Mouse (Mus musculus) limb, embryonic 13.5 days (tissue): ENCODE results near the gene Lsm4. TPM values are rescaled to one million over a fixed set of nuclear protein-coding genes. Genes with fewer than 3 reads are reported as not detected.

ENCODE experiments used
- ATAC-seq: fragments of 200-750 bp; cut with Nextera tagmentation; 2 replicates; pipeline ENCODE4 v1.8.0; 2017; ENCODE audit warnings: low read depth, moderate number of reproducible peaks, moderate TSS enrichment; ENCODE audit not compliant: low FRiP score
- H3K27ac ChIP-seq: fragments of 300-500 bp; sonication (generic); 2 replicates; pipeline ENCODE4 v1.5.1; 2015; ENCODE audit warnings: inconsistent platforms, mild to moderate bottlenecking, moderate library complexity
- H3K27me3 ChIP-seq: fragments of 300-500 bp; sonication (generic); 2 replicates; pipeline ENCODE4 v1.6.1; 2015; ENCODE audit warnings: mild to moderate bottlenecking, inconsistent platforms
- H3K36me3 ChIP-seq: fragments of 300-500 bp; sonication (generic); 2 replicates; pipeline ENCODE4 v1.6.1; 2015; ENCODE audit warnings: inconsistent platforms, mild to moderate bottlenecking, moderate library complexity
- H3K4me1 ChIP-seq: fragments of 300-500 bp; sonication (generic); 2 replicates; pipeline ENCODE4 v1.6.1; 2015; ENCODE audit warnings: inconsistent platforms
- H3K4me2 ChIP-seq: fragments of 300-500 bp; sonication (generic); replicated peaks from 2 replicates; pipeline ENCODE4 v1.6.1; 2015; ENCODE audit warnings: inconsistent platforms, mild to moderate bottlenecking, moderate library complexity
- H3K4me3 ChIP-seq: fragments of 300-500 bp; sonication (generic); 2 replicates; pipeline ENCODE4 v1.5.1; 2015; ENCODE audit warnings: moderate library complexity, mild to moderate bottlenecking, inconsistent platforms
- H3K9ac ChIP-seq: fragments of 300-500 bp; sonication (generic); 2 replicates; pipeline ENCODE4 v1.6.1; 2015; ENCODE audit warnings: mild to moderate bottlenecking, inconsistent platforms
- H3K9me3 ChIP-seq: fragments of 300-500 bp; sonication (generic); 2 replicates; pipeline ENCODE4 v1.6.1; 2016; ENCODE audit warnings: inconsistent platforms
- WGBS: fragments of 180-500 bp; shearing (Covaris S2); methylation state at CpG from one replicate; pipeline ENCODE4 v1.1.7; 2015; 5-methylcytosine and 5-hydroxymethylcytosine counted together
- polyA plus RNA-seq: library from polyadenylated mRNA; unstranded; fragments of >200 nt; fragmentation: Nextera tagmentation; extraction: Ambion mirVana; gene quantifications from 2 replicates; pipeline ENCODE4 v1.2.1, GENCODE M21; 2015

The Lsm4 gene
- polyA plus RNA-seq, 1 experiment from 2014 or later: 240 TPM

DNA sequence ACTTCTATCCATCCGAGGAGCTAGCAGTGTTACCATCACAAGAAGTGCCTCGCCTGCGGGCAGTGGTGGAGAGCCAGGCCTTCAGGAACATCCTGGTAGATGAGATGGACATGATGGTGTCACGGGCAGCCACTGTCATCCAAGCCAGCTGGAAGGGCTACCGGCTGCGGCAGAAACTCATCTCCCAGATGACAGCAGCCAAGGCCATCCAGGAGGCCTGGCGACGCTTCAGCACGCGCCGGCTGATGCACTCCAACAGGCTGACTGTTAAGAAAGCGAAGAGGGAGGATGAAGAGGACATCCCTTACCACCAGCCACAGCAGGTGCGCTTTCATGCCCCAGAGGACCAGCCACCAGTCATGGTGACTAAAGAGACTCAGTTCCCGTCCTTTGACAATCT is 35.2 kb downstream of the Lsm4 start:
- H3K9me3 ChIP-seq: no peaks in the 10 kb centered on the region
- ATAC-seq: no peak
- H3K9ac ChIP-seq: no peak overlapping the region
- no peaks in the 10 kb centered on the region for H3K27me3 ChIP-seq
- no peaks in the 10 kb centered on the region for H3K4me1 ChIP-seq
- no peak overlapping the region for H3K4me2 ChIP-seq
- H3K4me3 ChIP-seq: no peak overlapping the region
- WGBS: 89% methylated on average over 14 of the region's 14 CpGs
- H3K27ac ChIP-seq: no peak overlapping the region
- H3K36me3 ChIP-seq: peaks cover 3% of the 10 kb centered on the region; the same call in 1 of the 2 replicates

DNA sequence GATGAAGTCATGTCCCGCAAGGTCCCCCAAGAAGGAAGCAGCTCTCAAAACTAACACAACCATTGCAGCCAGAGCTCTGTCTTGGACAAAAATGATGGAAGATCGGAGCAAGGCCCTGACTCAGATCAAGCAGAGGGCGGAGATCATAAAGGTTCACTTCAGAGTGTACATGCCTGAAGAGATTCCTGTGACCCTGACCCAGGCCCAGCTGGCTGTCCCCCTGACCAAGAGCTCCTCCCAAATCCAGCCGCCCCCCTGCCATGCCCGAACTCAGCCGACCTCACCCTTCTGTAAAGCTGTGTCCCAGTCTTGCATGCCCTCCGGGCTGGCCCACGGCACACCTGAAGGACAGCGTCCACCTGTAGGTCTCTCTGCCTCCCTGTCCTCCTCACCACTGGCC is 36.7 kb downstream of the Lsm4 start:
- Histone ChIP-seq H3K4me2 (no peak overlapping the region), H3K4me3 (no peak overlapping the region), H3K27ac (no peak overlapping the region), H3K4me1 (no peaks in the 10 kb centered on the region), H3K9me3 (no peaks in the 10 kb centered on the region), H3K36me3 (no peaks in the 10 kb centered on the region), H3K27me3 (no peaks in the 10 kb centered on the region), H3K9ac (no peak overlapping the region)
- WGBS: 90% methylated on average over 9 of the region's 9 CpGs
- ATAC-seq: no peak

DNA sequence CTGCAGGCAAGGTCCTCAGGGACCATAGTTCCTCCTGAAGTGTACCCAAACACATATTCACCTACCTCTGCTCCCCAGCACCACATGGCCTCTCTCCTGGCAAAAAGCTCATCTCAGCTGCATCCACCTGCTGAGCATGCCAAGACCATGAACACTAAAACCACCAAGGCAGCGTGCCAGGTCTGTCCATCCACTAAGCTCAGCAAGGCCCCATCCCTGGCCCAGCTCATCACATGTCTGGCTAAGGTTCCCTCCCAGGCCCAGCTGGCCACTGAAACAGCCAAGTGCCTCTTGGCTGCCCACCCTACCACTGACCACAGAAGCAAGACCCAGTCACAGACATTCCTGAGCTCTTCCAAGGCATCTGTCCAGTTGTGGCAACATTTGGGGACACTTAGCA is 37.2 kb downstream of the Lsm4 start:
- no peak overlapping the region for H3K9ac ChIP-seq
- ATAC-seq: no peak
- no peaks in the 10 kb centered on the region for H3K27me3 ChIP-seq
- no peaks in the 10 kb centered on the region for H3K4me1 ChIP-seq
- H3K9me3 ChIP-seq: no peaks in the 10 kb centered on the region
- no peak overlapping the region for H3K27ac ChIP-seq
- no peak overlapping the region for H3K4me3 ChIP-seq
- no peak overlapping the region for H3K4me2 ChIP-seq
- WGBS: 93% methylated on average over 1 of the region's 1 CpGs
- no peaks in the 10 kb centered on the region for H3K36me3 ChIP-seq

DNA sequence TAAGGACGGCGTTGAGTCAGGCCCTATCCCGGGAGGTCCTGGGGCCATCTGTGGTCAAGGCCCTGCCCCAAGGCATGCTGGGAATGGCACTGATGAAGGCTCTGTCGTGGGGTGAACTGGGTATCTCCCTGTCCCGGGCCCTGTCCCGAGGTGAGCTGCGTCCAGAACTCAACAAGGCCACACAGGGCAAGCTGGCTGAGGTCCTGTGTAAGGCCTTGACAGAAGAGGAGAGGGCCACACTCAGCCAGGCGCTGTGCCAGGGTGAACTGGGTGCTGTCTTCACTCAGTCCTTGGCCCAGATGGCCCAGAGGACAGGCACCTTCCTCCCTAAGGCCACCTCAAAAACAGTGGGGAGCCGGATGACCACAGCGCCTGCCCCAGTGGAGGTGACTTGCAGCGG is 38.0 kb downstream of the Lsm4 start:
- no peak overlapping the region for H3K27ac ChIP-seq
- no peak overlapping the region for H3K4me3 ChIP-seq
- WGBS: 89% methylated on average over 11 of the region's 11 CpGs
- no peaks in the 10 kb centered on the region for H3K27me3 ChIP-seq
- no peaks in the 10 kb centered on the region for H3K9me3 ChIP-seq
- no peaks in the 10 kb centered on the region for H3K36me3 ChIP-seq
- no peaks in the 10 kb centered on the region for H3K4me1 ChIP-seq
- H3K4me2 ChIP-seq: no peak overlapping the region
- H3K9ac ChIP-seq: no peak overlapping the region
- no peak for ATAC-seq

DNA sequence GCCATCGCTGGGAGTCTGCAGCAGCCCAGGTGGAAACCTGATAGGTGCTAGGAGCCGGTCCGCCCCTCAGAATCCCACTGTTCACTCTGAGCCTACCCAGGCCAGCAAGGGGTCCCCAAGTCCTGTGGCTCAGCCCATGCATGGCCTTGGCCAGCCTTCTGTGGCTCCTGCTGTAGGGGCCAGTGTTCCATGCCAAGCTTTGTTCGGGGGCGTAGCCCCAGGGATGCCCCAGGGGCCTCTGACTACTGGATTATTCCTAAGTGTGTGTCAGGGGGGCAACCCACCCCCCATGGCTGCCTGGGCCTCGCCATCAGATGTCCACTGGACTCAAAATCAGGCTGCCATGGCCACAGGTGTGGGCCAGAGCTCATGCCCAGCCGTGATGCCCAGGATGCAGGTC is 40.9 kb downstream of the Lsm4 start:
- no peak overlapping the region for H3K4me3 ChIP-seq
- no peak overlapping the region for H3K4me2 ChIP-seq
- H3K27me3 ChIP-seq: 0 out of 2 replicates have a peak, but pooled peaks cover 4% of the 10 kb centered on the region
- 85% methylated on average over 7 of the region's 7 CpGs for WGBS
- H3K9me3 ChIP-seq: no peaks in the 10 kb centered on the region
- ATAC-seq: no peak
- no peak overlapping the region for H3K9ac ChIP-seq
- no peaks in the 10 kb centered on the region for H3K36me3 ChIP-seq
- peaks cover 3% of the 10 kb centered on the region; the same call in 1 of the 2 replicates for H3K4me1 ChIP-seq
- H3K27ac ChIP-seq: no peak overlapping the region

DNA sequence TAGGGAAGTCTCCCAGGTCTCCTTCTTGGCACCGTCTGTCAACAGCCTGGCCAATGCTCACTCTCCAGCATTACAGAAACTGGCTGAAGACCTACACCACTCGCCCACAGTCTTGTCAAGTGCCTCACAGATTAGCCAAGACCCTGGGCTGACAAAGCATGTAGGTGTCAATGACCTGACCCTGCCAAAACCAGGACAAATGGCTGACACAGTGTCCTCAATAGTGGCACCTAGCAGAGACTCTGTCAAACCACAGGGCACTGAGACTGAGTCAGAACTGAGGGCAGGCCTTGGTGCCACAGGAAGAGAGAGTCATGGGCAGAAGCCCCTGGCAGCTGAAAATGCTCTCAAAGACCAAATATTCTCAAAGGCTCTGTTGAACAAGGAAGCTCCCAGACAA is 42.0 kb downstream of the Lsm4 start:
- no peak for ATAC-seq

DNA sequence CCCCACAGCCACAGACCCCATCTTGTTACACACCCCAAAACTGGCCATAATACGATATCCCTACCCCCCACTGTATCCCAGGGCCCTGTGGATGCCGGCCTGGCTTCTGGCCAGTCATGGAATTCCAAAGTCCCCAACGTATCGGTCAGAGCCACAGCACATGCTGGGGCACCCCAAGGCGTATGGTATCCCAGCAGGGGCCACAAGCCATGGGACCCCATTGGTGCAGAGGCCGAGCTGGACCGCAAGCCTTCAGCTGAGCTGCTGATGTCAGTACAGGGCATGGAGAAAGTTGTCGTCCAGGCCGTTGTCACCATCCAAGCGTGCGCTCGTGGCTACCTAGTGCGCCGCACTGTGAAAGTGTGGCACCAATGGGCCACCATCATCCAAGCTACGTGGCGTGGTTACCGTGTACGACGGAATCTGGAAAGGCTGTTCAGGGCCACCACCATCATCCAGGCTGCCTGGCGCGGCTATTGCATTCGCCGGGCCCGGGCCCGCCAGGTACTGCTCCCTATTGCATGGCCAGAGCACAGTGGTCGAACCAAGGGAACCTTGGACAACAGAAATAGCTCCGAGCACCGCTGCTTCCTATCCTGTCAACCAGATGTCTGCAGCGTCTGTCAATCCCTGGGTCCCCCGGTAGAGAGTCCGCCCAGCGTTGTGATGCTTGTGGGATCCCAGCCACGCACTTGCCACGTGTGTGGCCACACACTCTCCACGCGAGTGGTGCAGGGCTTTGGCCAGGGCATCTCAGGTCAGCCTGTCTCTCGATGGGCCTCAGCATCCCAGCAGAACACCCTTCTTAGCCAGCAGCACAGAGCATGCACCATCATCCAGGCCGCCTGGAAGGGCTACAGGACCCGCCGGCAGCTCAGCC is 43.7 kb downstream of the Lsm4 start:
- no peak for ATAC-seq
- Histone ChIP-seq H3K4me2 (no peak overlapping the region), H3K9me3 (no peaks in the 10 kb centered on the region), H3K27ac (no peak overlapping the region), H3K4me1 (peaks cover 3% of the 10 kb centered on the region; the same call in 1 of the 2 replicates), H3K27me3 (peaks cover 12% of the 10 kb centered on the region; the same call in 1 of the 2 replicates), H3K4me3 (no peak overlapping the region), H3K9ac (no peak overlapping the region), H3K36me3 (no peaks in the 10 kb centered on the region)
- 86% methylated on average over 40 of the region's 40 CpGs for WGBS

More for the DNA sequence above, 42.0 kb downstream of the Lsm4 start:
- H3K4me1 ChIP-seq: peaks cover 3% of the 10 kb centered on the region; the same call in 1 of the 2 replicates
- H3K27ac ChIP-seq: no peak overlapping the region
- H3K27me3 ChIP-seq: peaks cover 12% of the 10 kb centered on the region; the same call in 1 of the 2 replicates
- no peaks in the 10 kb centered on the region for H3K36me3 ChIP-seq
- no peak overlapping the region for H3K4me3 ChIP-seq
- H3K9me3 ChIP-seq: no peaks in the 10 kb centered on the region
- H3K4me2 ChIP-seq: no peak overlapping the region
- WGBS: 48% methylated on average over 2 of the region's 2 CpGs
- H3K9ac ChIP-seq: no peak overlapping the region

DNA sequence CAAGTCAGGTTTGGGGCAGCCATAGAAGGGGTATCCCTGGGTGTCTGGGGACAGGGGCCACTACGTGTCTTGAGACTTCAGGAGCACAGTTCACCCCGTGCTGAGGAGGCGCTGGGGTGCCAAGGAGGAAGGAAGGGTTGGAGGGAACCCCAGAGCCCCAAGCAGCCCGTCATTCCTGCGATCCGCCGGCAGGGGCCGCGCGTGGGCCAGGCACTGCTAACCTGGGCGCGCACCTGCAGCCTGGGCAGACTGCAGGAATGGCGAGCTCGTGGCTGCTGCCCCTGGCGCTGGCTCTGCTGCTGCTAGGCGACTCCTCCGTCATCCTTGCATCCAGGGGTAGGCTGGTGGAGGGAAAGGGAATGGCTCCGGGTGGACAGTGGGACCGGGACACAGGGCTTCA is 45.2 kb downstream of the Lsm4 start, which contains the start of gene Gm3336:
Gm3336 (plus strand) TSS at position 247 of the 400 bp plus-strand sequence.
- ATAC-seq: no peak
- no peaks in the 10 kb centered on the region for H3K9me3 ChIP-seq
- peaks cover 3% of the 10 kb centered on the region; the same call in 1 of the 2 replicates for H3K4me1 ChIP-seq
- H3K9ac ChIP-seq: no peak within 1 kb of the TSS
- H3K27me3 ChIP-seq: peaks cover 12% of the 10 kb centered on the region; the same call in 1 of the 2 replicates
- H3K36me3 ChIP-seq: no peaks in the 10 kb centered on the region
- no peak within 1 kb of the TSS for H3K27ac ChIP-seq
- WGBS: 3% methylated on average over 19 of the region's 19 CpGs
- H3K4me3 ChIP-seq: no peak within 1 kb of the TSS
- peak within 1 kb of the TSS; percentile 27 for H3K4me2 ChIP-seq

DNA sequence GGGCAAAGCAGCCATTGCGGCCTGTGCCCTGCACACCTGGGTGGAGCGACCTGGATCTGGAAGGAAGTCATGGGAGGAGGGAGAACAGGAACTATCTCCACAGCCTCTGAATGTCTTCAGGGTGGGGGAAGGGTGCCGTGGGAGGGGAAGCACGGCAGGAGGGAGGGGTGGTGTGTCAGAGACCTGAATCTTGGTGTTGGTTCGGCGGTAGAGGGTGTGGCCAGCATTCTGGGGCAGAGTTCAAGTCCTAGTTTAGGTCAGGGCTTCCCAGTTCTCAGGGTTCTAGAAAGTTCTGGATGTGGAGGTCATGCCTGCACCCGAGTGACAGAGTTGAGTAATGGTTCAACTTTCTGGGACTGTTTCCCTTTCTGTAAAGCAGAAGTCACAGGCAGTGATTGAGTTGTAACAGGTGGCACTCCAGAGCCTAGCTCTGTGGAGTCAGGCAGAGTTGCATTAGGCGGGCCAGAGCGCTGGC is 46.8 kb downstream of the Lsm4 start:
- Histone ChIP-seq H3K27me3 (peaks cover 12% of the 10 kb centered on the region; the same call in 1 of the 2 replicates), H3K4me2 (no peak overlapping the region), H3K9me3 (no peaks in the 10 kb centered on the region), H3K36me3 (no peaks in the 10 kb centered on the region), H3K4me1 (peaks cover 3% of the 10 kb centered on the region; the same call in 1 of the 2 replicates), H3K9ac (no peak overlapping the region), H3K4me3 (no peak overlapping the region), H3K27ac (no peak overlapping the region)
- WGBS: 70% methylated on average over 9 of the region's 9 CpGs
- ATAC-seq: no peak

DNA sequence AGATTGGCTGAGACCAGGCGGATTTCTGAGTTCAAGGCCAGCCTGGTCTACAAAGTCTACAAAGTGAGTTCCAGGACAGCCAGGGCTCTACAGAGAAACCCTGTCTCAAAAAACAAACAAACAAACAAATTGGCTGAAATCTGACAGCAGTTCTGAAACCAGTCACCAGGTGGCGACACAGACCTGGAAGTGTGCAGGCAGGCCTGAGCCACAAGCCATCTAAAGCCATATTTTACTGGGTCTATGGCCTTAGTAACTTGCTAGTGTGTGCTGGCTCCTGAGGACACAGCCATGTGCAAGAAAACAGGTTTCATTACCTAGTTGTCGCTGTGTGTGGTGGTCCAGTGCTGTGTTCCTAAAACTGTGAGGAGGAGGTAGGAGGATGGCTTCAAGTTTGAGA is 47.7 kb downstream of the Lsm4 start:
- Histone ChIP-seq H3K36me3 (no peaks in the 10 kb centered on the region), H3K9me3 (no peaks in the 10 kb centered on the region), H3K9ac (no peak overlapping the region), H3K4me2 (no peak overlapping the region), H3K4me1 (peaks cover 3% of the 10 kb centered on the region; the same call in 1 of the 2 replicates), H3K4me3 (no peak overlapping the region), H3K27ac (no peak overlapping the region), H3K27me3 (peaks cover 13% of the 10 kb centered on the region; the same call in 1 of the 2 replicates)
- peak; percentile 43; the same call in 1 of the 2 replicates for ATAC-seq
- 4% methylated on average over 3 of the region's 3 CpGs for WGBS

DNA sequence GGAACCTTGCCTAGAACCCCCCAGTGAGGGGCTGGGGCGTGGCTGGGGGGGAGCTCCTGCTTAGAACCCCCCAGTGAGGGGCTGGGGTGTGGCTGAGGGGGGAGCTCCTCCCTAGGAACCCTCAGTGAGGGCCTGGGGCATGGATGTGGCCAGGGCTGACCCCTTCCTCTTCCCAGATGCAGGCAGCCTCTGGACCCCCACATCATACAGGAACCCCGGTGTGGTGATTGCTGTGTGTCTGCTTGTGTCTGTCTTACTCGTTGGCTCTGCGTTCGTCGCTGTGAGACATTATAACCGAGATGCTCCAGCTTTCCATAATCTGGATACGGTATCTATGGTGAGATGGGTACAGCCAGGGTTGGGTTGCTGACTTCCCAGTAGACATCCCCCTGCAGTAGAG is 48.6 kb downstream of the Lsm4 start:
- Histone ChIP-seq H3K4me3 (no peak overlapping the region), H3K27ac (no peak overlapping the region), H3K36me3 (no peaks in the 10 kb centered on the region), H3K4me1 (peaks cover 3% of the 10 kb centered on the region; the same call in 1 of the 2 replicates), H3K4me2 (no peak overlapping the region), H3K9me3 (no peaks in the 10 kb centered on the region), H3K9ac (peak overlapping the region; percentile 35), H3K27me3 (peaks cover 21% of the 10 kb centered on the region)
- 83% methylated on average over 8 of the region's 8 CpGs for WGBS
- no peak for ATAC-seq

DNA sequence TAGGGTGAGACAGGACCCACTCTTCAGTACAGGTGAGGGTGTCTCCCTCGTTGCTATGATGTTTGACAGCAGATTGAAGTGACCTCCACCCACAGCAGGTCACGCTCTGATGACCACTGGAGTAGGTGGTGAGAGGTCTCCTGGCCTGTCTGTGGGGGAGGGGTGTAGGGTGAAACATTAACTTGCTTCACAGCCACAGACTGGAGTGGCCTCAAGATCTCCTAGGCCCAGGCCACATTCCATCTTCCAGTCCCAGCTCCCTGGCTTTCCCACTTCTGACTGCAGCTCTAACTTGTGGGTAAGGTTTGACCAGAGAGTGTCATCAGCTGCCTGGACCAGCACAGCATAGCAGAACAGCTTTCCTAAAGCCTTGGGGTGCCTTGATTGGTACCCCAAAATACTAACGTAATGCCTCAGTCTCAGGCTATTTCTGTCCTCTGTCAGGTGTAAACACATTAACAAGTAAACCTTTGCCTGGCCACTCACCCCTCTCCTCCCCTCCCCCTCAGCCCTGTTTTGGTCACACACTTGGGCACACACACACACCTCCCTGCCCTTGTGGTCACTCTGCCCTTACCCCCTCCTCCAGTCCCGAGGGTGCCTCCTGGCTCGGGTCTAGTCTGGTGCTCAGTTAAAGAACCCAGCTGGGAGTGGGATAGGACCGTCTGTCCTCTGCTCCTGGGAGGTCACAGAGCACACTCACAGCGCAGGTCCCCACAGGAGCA is 50.6 kb downstream of the Lsm4 start, which contains the start of gene Pde4c:
Pde4c (plus strand) TSS at position 235 of the 725 bp plus-strand sequence.
- no peaks in the 10 kb centered on the region for H3K9me3 ChIP-seq
- H3K9ac ChIP-seq: no peak within 1 kb of the TSS; the same call in 1 of the 2 replicates
- H3K4me1 ChIP-seq: no peaks in the 10 kb centered on the region
- H3K27ac ChIP-seq: no peak within 1 kb of the TSS
- H3K27me3 ChIP-seq: peaks cover 37% of the 10 kb centered on the region
- ATAC-seq: no peak
- H3K36me3 ChIP-seq: no peaks in the 10 kb centered on the region
- WGBS: 55% methylated on average over 7 of the region's 7 CpGs
- no peak within 1 kb of the TSS for H3K4me2 ChIP-seq
- H3K4me3 ChIP-seq: no peak within 1 kb of the TSS
